Mouse (Mus musculus) v-Abl transformed pro-B cells (cell line): Measurements from ENCODE around the gene Cdhr2.

ENCODE experiments used
- in situ Hi-C, 2 experiments: fragments of 400-800 bp; cut with MboI; formaldehyde crosslinking; loops; one replicate each; pipeline ENCODE4 v1.15.1; 2025; ENCODE audit not compliant: unreplicated experiment in 2 of 2

The Cdhr2 gene

DNA sequence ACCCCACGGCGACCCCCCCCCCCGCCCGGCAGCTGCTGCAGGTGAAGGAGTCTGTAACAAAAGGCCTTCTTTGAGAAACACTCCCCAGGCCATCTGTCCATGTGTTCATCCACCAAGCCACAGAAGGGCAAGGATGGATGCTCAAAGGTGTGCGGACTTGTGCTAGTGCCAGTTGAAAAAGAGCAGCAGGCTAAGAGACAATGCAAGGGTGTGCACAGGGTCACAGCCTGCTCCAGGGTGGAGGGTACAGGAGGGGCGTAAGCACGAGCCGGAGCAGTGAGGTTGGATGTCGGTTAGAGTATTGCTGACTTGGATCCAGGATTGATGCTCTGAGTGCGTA is 47.4 kb downstream of the Cdhr2 start:
- in situ Hi-C loops, result loop anchor here in 1 of 2 experiments (25.0 kb wide), 1 partner anchor 961 kb away; no protein-coding TSS in a partner anchor

DNA sequence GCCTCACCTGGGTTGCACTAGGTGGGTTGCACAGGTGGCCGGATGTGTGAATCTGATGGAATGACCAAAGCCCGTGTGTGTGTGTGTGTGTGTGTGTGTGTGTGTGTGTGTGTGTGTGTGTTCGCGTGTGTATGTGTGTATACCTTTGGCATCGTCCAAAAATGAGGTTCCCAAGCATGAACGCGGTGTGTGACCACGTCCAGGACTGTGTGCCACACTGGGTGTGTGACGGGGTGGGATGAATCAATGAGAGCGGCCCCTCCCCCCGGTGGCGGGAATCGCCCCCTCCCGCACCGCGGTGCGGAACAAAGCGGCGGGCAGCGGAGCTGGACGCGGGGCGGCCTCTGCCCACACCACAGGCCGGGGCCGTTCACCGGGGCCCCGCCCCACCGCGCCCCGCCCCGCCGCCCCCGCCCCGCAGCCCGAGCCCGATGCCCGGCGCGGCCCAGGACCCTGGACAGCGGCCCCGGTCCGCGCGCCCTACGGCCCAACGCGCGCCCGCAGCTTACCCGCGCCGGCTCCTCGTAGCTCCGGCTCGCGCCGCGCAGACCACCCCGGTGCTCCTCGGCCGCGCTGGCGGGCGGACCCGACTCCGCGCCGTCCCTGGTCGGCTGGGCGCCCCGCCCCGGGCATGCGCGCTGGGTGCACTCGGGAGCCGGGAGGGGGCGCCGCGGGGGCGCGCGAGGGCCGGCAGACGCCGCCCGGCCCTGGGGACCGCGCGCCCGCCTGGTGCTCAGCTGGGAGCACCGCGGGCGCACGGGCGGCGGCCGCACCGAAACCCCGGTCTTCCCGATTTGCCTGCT is 48.0 kb downstream of the Cdhr2 start:
- in situ Hi-C loops, result loop anchor here in 1 of 2 experiments (25.0 kb wide), 1 partner anchor 962 kb away; no protein-coding TSS in a partner anchor

DNA sequence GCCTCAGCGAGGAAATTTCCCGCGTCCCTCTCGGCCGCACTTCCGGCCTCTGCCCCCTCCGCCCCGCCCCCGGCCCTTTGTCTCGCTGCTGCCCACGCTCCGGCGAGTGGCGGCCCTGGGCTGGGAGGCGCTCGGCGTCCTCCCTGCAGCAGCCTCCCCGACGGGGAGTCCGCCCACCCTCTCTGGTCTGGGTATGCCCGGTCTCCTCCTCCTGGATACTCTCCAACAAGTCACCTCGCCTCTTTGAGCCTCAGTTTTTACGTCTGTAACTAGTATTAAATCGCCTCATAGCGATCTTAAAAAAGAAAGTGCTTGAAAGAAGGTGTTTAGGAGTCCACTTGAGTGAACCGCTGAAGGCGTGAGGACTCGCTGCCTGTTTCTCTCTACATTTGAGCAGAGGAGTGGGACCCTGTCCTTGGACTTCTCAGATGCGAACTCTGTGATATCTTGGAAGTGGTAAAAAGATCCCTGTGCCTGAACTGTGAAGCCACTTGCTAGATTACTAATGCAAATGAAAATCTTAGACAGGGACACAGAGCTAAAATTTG is 48.7 kb downstream of the Cdhr2 start, which contains the start of gene Gprin1:
Gprin1 (minus strand) TSS at position 11 of the 548 bp plus-strand sequence.
- in situ Hi-C loops, result loop anchor here in 1 of 2 experiments (25.0 kb wide), 1 partner anchor 963 kb away; no protein-coding TSS in a partner anchor

DNA sequence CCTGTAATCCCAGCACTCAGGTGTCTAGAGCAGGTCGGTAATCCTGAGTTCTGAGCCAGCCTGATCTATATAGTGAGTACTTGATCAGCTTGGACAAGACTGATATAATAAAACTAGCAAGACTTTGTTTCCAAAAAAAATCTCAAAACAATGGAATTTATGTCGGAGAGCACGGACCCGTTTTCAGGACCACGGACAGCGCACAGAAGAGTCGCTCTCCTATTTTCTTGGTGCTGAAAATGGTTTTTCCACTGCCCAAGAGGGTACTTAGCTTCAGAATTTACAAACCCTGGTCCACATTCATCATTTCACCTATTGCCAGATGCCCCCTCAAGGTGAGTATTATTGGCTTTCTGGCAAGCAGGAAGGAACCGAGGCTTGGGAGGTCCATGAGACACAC is 49.4 kb downstream of the Cdhr2 start:
- in situ Hi-C loops, result no loop called here

DNA sequence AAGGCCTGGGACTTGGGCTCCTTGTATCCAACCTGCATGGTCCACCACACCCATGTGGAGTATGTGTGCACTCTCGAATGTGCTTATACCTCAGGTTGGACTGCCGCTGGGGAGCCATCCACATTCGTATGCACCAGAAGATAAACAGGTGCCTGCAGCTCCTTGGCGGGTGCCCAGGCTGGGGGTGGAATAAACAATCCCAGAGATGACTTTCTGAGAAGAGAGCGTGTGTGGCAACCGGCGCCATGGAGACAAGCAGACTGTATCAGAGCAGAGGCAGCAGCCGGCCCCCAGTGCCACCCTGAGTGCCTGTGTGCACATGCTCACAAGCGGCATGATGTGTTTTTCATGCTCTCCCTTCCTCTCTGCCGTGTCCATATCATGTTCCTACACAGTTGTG is 51.4 kb downstream of the Cdhr2 start:
- in situ Hi-C loops, result no loop called here

DNA sequence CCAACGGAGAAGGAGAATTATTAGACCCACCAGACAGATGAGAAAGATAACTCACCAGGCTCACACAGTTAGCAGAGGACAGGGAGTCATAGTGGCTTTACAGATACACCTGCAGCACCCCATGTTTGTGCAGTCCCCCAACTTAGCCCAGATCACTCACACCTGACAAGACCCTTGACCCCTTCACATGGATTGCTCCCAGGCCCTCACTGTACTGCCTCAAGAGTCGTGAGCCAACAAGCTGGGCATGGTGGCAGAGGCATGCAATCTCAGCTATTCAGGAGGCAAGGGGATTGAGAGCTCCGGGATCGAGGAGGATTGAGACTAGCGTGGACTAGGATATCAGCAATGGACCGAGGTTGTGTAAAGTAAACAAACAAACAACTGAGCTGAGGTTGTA is 52.5 kb downstream of the Cdhr2 start:
- in situ Hi-C loops, result no loop called here

DNA sequence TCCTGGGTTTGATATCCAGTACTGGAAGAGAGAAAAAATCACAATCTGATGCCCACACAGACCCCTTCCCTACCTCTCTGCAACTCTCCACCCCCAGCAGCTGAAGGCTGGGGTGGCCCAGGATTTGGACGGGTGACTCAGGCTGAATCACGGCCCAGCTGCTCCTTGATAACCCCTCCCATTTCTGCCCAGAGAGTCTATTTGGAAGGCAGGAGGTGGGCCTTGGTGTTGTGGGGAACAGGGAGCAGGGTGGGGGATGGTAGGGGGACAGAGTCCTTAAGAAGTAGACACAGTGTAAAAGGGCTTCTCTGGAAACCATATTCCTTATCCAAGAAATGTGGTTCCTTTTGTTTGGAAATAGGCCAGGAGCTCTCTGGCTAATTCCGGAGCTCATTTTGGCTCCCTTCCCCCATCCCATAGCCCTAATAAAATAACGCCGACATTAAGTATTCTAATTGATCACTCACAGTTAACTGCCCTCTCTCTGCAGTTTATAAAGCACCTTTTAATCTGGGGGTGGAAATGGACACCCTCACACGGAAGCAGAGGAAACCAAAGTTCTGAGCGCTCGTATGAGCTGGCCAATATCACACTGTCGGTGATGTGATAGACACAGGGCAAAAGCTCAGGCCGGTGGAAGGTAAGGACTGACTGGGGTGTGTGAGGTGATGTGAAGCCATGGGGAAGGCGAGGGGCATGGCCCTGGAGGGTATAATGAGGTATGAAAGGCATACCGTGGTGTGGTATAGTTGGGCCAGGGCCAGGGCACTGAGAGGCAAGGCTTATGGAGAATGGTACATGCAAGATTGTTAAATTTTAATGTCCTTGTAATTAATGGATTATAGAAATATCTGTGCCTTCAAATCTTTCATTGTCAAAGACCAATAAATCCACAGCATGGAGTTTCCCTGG is 53.2 kb downstream of the Cdhr2 start:
- in situ Hi-C loops, result no loop called here

DNA sequence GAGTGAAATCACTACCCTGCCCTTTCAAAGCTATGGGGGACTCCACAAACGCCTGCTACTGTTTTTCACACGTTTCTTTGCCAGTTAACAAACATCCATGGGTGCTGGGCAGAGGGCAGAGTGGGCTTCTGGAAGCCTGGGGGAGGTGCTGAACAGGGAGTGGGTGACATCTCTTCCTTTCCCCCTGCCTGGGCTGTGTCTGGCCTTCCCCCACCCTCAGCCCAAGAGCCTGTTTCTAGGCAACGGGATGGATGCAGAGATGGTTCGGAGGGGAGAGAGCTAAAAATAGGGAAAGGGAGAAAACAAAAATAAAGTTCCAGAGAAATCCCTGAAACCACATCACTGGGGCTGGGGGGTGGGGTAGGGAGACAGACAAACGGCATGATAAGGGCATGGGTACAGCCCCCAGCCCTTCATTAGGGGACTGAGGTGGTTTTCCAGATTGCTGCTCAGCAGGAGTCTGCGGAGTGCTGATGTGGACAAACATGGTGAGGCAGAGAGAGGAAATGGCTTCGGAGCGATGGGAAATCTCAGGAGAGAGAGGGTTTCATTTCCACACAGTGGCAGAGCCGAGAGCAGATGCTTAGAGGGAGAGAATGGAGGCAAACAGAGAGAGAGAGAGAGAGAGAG is 54.1 kb downstream of the Cdhr2 start:
- in situ Hi-C loops, result no loop called here

DNA sequence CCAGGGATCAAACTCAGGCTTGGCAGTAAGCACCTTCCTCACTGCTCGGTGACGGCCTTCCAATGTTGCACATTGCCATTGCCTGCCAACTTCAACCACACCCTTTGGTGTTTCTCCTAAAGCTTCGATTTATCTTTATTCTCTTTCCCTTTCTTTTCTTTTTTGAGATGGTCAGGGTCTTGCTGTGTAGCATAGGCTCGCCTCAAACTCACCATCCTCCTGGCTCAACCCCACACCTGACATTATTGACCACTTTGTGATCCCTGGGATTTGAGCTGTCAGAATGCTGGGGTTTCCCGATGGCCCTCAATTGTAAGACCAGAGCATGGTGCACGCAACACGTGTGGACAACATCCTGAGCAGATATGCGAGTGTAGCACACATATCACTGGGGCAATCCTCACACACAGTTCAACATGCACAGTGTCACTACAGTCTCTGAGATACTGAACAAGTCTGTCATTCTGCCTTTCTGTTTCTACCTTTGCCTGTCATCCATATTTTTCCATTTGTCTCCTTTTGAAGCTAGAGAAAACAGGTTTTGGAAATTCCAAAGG is 55.0 kb downstream of the Cdhr2 start:
- in situ Hi-C loops, result no loop called here

DNA sequence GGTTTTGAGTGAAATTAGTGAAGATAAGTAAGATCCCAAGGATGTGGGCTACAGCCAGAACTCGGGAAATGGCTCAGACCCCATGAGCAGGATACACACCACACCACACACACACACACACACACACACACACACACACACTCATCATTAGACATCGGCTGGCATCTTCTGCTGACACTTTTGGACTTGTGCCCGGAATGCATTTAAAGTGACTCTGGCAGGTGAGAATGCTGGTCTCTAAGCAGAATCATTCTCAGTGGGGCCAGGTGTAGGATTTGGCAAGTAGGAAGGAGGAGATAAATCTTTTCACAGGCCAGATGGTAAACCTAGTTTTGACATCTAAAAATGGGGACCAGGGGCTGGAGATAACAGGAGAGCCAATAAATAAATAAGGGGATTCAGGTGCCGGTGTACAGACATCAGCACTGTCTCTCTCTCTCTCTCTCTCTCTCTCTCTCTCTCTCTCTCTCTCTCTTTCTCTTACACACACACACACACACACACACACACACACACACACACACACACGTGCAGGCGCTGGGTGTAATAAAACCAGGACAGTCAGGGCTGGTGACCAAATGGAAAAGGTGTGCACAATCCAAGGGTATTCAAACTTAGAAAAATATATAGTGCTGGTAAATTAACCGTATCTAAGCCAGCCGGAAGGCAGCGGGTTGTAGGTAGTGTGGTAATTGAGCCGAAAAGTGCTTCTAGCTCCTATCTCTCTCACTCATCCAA is 56.0 kb downstream of the Cdhr2 start:
- in situ Hi-C loops, result no loop called here

DNA sequence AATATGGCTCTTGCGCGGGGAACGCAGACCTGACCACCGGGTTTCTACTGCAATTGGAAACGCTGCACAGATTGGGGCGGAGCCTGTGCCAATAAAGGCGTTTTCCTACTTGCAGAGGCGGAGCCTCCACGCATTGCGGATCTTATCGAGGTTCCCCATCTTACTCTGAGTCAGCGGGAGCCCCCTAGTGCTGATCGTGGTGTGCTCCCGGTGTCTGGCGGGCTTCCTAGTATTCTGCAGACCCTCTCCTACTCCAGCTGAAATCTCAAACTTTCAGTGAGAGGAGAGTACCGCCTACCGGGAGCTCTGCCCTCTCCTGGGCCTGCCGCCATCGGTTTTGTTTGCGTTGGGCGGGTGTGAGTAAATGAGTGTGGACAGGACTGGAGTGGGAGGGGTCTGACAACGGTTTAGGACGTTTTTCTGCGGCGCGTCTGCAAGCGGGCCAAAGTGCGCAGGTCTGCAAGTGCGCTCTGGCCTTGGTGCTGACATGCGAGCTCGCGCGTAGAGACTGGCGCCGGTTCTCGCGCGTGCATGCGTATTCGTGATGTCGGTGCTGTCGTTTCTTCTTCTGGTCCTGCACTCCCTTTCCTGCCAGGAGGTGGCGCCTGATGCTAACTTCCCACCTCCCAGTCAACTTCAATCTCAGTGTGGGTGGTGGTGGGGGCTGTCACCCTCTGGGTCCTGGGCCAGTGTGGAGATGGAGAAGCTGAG is 56.9 kb downstream of the Cdhr2 start:
- in situ Hi-C loops, result no loop called here

DNA sequence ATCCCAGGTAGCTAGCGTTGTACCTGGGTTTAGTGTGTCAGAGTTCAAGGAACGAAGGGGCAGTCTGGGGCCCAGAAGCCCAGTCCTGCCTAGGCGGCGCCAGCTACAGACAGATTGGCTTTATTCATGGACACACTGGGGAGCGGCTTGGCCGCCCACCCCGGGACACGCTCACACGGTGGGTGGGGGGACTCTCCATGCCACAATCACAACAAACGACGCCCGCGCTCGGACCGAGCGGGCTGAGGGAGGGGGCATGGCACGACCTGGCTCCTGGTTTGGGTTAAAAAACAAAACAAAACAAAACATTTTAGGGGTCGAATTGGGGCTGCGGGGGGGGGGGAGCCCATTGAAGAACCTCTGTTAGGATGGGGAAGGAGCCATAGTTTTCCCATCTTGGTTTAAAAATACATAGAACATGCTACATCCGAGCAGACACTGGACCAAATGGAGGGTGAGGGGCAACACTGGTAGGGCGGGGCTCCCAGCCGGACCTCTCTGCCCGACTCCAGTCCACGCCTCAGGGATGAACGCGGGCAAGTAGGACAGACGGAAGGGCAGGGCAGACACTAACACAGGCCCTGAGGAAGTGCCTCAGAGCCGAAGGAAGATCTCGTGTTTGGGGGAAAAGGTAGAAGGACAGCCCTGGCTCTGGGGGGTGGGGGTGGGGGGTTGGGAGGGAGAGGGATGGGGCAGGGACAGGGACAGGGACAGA is 57.7 kb downstream of the Cdhr2 start:
- in situ Hi-C loops, result no loop called here

DNA sequence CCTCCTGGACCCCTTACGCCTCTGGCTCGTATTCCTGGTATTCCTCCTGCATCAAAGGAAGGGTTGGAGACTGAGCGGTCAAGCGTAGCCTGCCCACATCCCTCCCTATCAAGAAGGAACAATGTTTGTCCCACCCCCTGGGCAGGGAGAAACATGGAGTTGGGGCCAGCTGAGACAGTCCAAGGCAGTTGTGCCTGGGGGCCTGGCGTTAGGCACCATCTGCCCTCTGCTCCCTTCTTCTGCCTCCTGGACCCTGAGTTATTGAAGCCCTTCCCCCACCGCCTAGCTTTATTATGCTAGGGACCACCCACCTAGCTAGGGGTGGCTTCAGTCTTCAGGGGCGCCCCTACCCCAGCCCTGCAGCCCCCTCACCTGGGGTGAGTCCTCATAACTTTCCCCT is 58.2 kb downstream of the Cdhr2 start:
- in situ Hi-C loops, result no loop called here

DNA sequence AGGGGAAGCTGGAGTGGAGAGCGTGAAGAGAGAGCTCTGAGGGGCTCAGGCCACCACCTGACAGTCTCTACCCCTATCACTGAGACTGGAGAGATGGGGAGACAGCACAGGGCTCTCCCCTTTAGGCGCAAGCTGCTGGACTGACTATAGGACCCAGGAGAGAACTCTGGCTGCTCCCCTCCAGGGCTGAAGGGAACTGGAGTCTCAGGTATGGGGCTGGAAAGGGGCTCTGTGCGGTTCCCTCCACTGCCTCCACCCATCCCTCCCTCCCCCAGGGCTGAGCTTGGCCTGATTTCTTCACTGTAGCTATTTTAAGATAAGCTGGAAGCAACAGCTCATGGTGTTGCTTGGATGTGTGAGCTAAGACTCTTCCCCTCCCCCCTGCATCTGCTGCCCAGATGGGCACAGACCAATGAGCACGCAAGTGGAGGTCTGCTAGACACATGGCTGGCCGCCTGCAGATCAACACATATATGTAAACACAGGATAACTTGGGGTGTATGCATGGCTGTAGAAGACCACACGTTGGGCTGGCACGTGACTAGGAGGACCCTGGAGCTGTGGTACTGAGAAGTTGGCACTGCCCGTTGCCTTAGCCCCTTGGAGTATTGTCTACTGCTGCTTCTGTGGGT is 59.0 kb downstream of the Cdhr2 start:
- in situ Hi-C loops, result no loop called here

DNA sequence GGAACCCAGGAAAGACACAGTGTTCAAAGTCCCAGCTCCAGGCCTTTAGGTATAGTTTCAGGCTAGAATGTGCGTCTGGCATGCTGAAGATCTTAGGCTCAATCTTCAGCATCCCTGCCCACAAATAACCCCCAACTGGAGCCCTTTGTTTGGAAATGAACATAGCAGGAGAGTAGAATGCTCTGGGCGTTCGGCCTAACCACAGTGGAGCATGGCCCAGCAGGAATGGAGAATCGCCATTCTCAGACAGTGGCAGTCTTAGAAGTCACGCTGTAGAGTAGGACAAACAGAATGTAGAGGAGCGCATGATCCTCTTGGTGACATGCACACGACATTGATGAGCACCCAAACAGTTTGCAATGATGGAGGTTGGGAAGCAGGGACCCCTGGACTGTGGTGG is 59.6 kb downstream of the Cdhr2 start:
- in situ Hi-C loops, result no loop called here

DNA sequence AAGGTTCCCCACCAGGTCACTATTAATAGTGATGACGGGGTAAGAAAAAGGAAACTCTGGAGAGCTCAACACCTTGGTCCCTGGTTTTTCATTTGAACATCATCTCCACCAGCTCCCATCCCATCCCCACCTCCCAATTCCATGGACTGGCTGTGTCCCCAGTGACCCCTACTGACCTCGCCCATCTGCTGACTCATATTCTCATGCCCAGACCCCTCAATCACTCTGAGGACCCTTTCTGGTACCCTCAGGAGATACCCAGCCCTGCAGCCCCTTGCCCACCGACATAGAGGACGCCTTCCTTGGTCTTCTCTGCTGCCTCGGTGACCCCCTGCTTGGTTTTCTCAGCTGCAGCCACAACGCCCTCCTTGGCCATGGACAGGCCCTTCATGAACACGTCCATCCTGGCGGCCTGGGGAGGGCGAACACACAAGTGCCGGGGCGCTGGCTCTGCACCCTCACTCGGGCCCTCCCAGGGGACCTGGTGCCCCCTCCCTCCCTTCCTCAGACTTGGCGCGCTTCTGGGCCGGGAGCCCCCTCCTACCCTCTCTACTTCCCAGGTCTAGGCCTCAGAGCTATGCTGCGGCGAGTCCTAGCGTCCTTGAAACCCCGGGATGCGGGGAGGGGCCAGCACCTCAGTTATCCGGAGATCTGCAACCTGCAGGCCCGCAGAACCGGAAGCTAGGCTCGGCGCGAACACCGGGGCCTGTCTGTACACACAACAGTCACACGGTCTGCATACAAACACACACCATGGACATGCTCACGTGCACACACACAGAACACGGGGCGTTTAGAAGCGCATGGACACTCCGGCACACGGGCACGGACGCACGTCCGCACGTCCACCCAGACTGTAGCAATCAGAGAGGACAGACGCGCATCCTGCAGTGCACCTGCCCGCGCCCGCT is 64.3 kb downstream of the Cdhr2 start:
- in situ Hi-C loops, result no loop called here

DNA sequence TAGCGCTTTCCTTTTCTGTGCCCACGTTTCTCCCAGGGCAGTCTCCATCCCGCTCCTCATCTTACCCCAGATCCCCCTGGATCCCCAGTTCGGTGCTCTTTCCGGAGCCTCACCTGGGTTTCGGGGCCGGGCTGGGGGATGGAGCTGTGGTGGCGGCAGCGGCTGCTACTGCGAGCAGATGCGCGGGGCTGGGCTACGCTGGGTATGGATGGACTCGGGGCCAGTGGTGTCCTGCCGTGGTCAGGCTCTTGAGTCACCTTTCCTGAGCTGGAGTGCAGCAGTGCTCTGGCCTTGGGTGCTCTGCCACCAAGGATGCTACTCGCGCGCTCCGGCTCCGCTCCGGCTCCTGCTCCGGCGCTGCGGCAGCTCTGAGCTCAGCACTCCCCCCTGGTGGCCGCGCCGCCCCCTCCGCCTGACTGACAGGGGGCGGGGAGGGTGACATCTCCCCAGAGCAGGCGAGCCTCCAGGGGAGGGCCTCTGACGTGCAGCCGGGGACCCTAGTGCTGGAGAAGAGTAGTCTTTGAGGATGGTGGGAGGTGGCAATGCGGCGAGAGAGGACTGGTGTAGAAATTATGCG is 65.0 kb downstream of the Cdhr2 start, which contains the start of gene Sncb:
Sncb (minus strand) TSS at position 404 of the 577 bp plus-strand sequence.
- in situ Hi-C loops, result no loop called here
